Mouse (Mus musculus) spleen, adult 2 months (tissue): Measurements from ENCODE around the gene Gm11146. TPM values are rescaled to one million over a fixed set of nuclear protein-coding genes. Genes with fewer than 3 reads are reported as not detected.

Source experiments
- DNase-seq, 2 experiments: peaks; one replicate each; pipeline versions ENCODE4 v3.0.0 to v3.0.0-alpha.2; 2012 to 2021; ENCODE audit warnings: low spot score in 2 of 2, low read depth in 1 of 2
- H3K27ac ChIP-seq: fragments of 200-500 bp; 2 replicates; pipeline ENCODE4 v1.5.1; 2012; ENCODE audit warnings: low read length, inconsistent platforms; ENCODE audit not compliant: insufficient read depth
- H3K27me3 ChIP-seq: fragments of 200-500 bp; 2 replicates; pipeline ENCODE4 v1.6.1; 2012; ENCODE audit warnings: mild to moderate bottlenecking, moderate library complexity, low read length, inconsistent platforms; ENCODE audit not compliant: control insufficient read depth, insufficient read depth
- H3K36me3 ChIP-seq: fragments of 200-500 bp; 2 replicates; pipeline ENCODE4 v1.6.1; 2012; ENCODE audit warnings: mild to moderate bottlenecking, low read length, inconsistent platforms; ENCODE audit not compliant: control insufficient read depth, insufficient read depth
- H3K4me1 ChIP-seq: fragments of 200-500 bp; 2 replicates; pipeline ENCODE4 v1.6.1; 2011; ENCODE audit warnings: inconsistent platforms; ENCODE audit not compliant: control insufficient read depth, insufficient read depth, insufficient read length
- H3K4me3 ChIP-seq: fragments of 200-500 bp; 2 replicates; pipeline ENCODE4 v1.5.1; 2011; ENCODE audit warnings: mild to moderate bottlenecking, inconsistent platforms; ENCODE audit not compliant: insufficient read depth, insufficient read length; ENCODE audit errors: extremely low read depth
- CTCF ChIP-seq: fragments of 200-500 bp; IDR thresholded peaks from 2 replicates; pipeline ENCODE4 v1.5.1; 2011; ENCODE audit warnings: mild to moderate bottlenecking, inconsistent platforms; ENCODE audit not compliant: insufficient read depth, insufficient read length, insufficient replicate concordance; ENCODE audit errors: extremely low read depth
- POLR2A ChIP-seq: fragments of 200-500 bp; IDR thresholded peaks from 2 replicates; pipeline ENCODE4 v1.6.1; 2011; ENCODE audit warnings: low read depth, low read length, inconsistent platforms
- WGBS: fragments of 180-500 bp; shearing (Covaris S2); methylation state at CpG from one replicate; pipeline ENCODE4 v1.1.7; 2018; 5-methylcytosine and 5-hydroxymethylcytosine counted together
- polyA plus RNA-seq: library from polyadenylated mRNA; depleted of rRNA; stranded (reverse); fragments of >200 nt; gene quantifications from 2 replicates; pipeline ENCODE4 v1.2.3, GENCODE M21; 2012

Gene Gm11146
- polyA plus RNA-seq, 1 experiment: not detected

GRCm38 (mm10) chr16:77643036-77643870 is 41.4 kb upstream of the Gm11146 start:
- H3K4me3 ChIP-seq: no peak overlapping the region
- no peak for DNase-seq
- H3K4me1 ChIP-seq: 0 out of 2 replicates have a peak, but pooled peaks cover 3% of the 10 kb centered on the region
- H3K27me3 ChIP-seq: no peaks in the 10 kb centered on the region
- 73% methylated on average over 14 of the region's 14 CpGs for WGBS
- H3K36me3 ChIP-seq: no peaks in the 10 kb centered on the region
- no peak for TF ChIP-seq CTCF
- TF ChIP-seq POLR2A: no peak
- H3K27ac ChIP-seq: no peak overlapping the region

- Histone ChIP-seq H3K27me3 (no peaks in the 10 kb centered on the region), H3K27ac (no peak overlapping the region), H3K4me3 (no peak overlapping the region), H3K4me1 (no peaks in the 10 kb centered on the region), H3K36me3 (no peaks in the 10 kb centered on the region)
- WGBS: 79% methylated on average over 6 of the region's 6 CpGs
- TF ChIP-seq POLR2A: no peak
- no peak for DNase-seq
Measured at GRCm38 (mm10) chr16:77636497-77636896, 34.6 kb upstream of the Gm11146 start.

- Histone ChIP-seq H3K27ac (no peak overlapping the region), H3K4me3 (no peak overlapping the region), H3K27me3 (no peaks in the 10 kb centered on the region), H3K4me1 (no peaks in the 10 kb centered on the region), H3K36me3 (no peaks in the 10 kb centered on the region)
- TF ChIP-seq POLR2A: no peak
- no peak for TF ChIP-seq CTCF
- 89% methylated on average over 6 of the region's 6 CpGs for WGBS
- no peak for DNase-seq
Measured at GRCm38 (mm10) chr16:77632315-77632881, 30.5 kb upstream of the Gm11146 start.

- Histone ChIP-seq H3K27ac (no peak overlapping the region), H3K36me3 (no peaks in the 10 kb centered on the region), H3K27me3 (no peaks in the 10 kb centered on the region), H3K4me1 (no peaks in the 10 kb centered on the region), H3K4me3 (no peak overlapping the region)
- 82% methylated on average over 5 of the region's 5 CpGs for WGBS
- no peak for DNase-seq
- TF ChIP-seq CTCF: no peak
- no peak for TF ChIP-seq POLR2A
Measured at GRCm38 (mm10) chr16:77622681-77623080, 20.8 kb upstream of the Gm11146 start.

GRCm38 (mm10) chr16:77602581-77602980 is 687 bp upstream of the Gm11146 start:
- no peak for DNase-seq
- H3K27me3 ChIP-seq: no peaks in the 10 kb centered on the region
- no peaks in the 10 kb centered on the region for H3K36me3 ChIP-seq
- no peak overlapping the region for H3K4me3 ChIP-seq
- 87% methylated on average over 2 of the region's 2 CpGs for WGBS
- no peak overlapping the region for H3K27ac ChIP-seq
- TF ChIP-seq POLR2A (no peak), CTCF (no peak)
- no peaks in the 10 kb centered on the region for H3K4me1 ChIP-seq

GRCm38 (mm10) chr16:77598787-77599186 is 3.1 kb downstream of the Gm11146 start:
- H3K27ac ChIP-seq: no peak overlapping the region
- H3K27me3 ChIP-seq: no peaks in the 10 kb centered on the region
- no peak overlapping the region for H3K4me3 ChIP-seq
- no peak for DNase-seq
- TF ChIP-seq CTCF: no peak
- no peak for TF ChIP-seq POLR2A
- no peaks in the 10 kb centered on the region for H3K36me3 ChIP-seq
- 96% methylated on average over 8 of the region's 8 CpGs for WGBS
- H3K4me1 ChIP-seq: no peaks in the 10 kb centered on the region

- DNase-seq: no peak
- Histone ChIP-seq H3K27me3 (no peaks in the 10 kb centered on the region), H3K4me1 (no peaks in the 10 kb centered on the region), H3K36me3 (no peaks in the 10 kb centered on the region), H3K27ac (no peak overlapping the region), H3K4me3 (no peak overlapping the region)
- 95% methylated on average over 5 of the region's 5 CpGs for WGBS
- no peak for TF ChIP-seq POLR2A
- TF ChIP-seq CTCF: no peak
Measured at GRCm38 (mm10) chr16:77596556-77596955, 5.3 kb downstream of the Gm11146 start.
